Mouse (Mus musculus) embryo, embryonic 10 days (tissue): ENCODE measurements at regions not wholly inside any gene's neighbourhood (a gene's known extent, or its start where the extent isn't known, plus 50 kb on each side); places are given as distances from the start of the nearest gene placed in this dataset.

ENCODE experiments used
- DNase-seq: peaks from one replicate; pipeline ENCODE4 v3.0.0-alpha.2; 2015; ENCODE audit warnings: low spot score

GRCm38 (mm10) chr17:4297156-4297535, 601.1 kb upstream of the Nox3 start:
- no peak for DNase-seq

- DNase-seq, result no peak
These were observed 605.2 kb upstream of the Nox3 start for GRCm38 (mm10) chr17:4301142-4301853.

GRCm38 (mm10) chr17:4311785-4312379, 615.8 kb upstream of the Nox3 start:
- DNase-seq, result no peak

GRCm38 (mm10) chr17:4319141-4319540, 623.1 kb upstream of the Nox3 start:
- no peak for DNase-seq

- DNase-seq, result no peak
These were observed 632.7 kb upstream of the Nox3 start for GRCm38 (mm10) chr17:4328810-4329209.

- peak; percentile 29 for DNase-seq
These were observed 635.6 kb upstream of the Nox3 start for GRCm38 (mm10) chr17:4331650-4332049.

GRCm38 (mm10) chr17:4333091-4333490, 637.0 kb upstream of the Nox3 start:
- no peak for DNase-seq

- no peak for DNase-seq
These were observed 641.1 kb upstream of the Arid1b start for GRCm38 (mm10) chr17:4353018-4353417.

GRCm38 (mm10) chr17:4355506-4356218, 638.5 kb upstream of the Arid1b start:
- DNase-seq, result no peak

- no peak for DNase-seq
These were observed 633.5 kb upstream of the Arid1b start for GRCm38 (mm10) chr17:4360413-4361320.

- no peak for DNase-seq
These were observed 628.3 kb upstream of the Arid1b start for GRCm38 (mm10) chr17:4365811-4366210.

GRCm38 (mm10) chr17:4380449-4380848, 613.7 kb upstream of the Arid1b start:
- no peak for DNase-seq

- DNase-seq, result no peak
These were observed 613.3 kb upstream of the Arid1b start for GRCm38 (mm10) chr17:4380873-4381272.

- no peak for DNase-seq
These were observed 612.0 kb upstream of the Arid1b start for GRCm38 (mm10) chr17:4381896-4382685.

GRCm38 (mm10) chr17:4382716-4383115, 611.4 kb upstream of the Arid1b start:
- DNase-seq, result no peak

- DNase-seq, result no peak
These were observed 606.5 kb upstream of the Arid1b start for GRCm38 (mm10) chr17:4387616-4388015.

- no peak for DNase-seq
These were observed 604.1 kb upstream of the Arid1b start for GRCm38 (mm10) chr17:4390012-4390411.

- no peak for DNase-seq
These were observed 603.6 kb upstream of the Arid1b start for GRCm38 (mm10) chr17:4390577-4390976.

GRCm38 (mm10) chr17:4391210-4391609, 602.9 kb upstream of the Arid1b start:
- DNase-seq, result no peak

- DNase-seq, result no peak
These were observed 598.0 kb upstream of the Arid1b start for GRCm38 (mm10) chr17:4396119-4396518.

- no peak for DNase-seq
These were observed 576.4 kb upstream of the Arid1b start for GRCm38 (mm10) chr17:4417686-4418085.
